Mouse (Mus musculus): ENCODE results near the gene Tmem186. TPM values are rescaled to one million over a fixed set of nuclear protein-coding genes. Genes with fewer than 3 reads are reported as not detected.

Gene Tmem186
- polyA plus RNA-seq, 1 experiment from 2014 or later = 13.8 TPM

GRCm38 (mm10) chr16:8658764-8659163 lies 21.3 kb upstream of the Tmem186 start:
- ATAC-seq (replicated peaks; ENCODE audit: low FRiP score, low read depth) = no peak
- DNase-seq (ENCODE audit: low spot score) = no peak
- WGBS = 89% methylated on average over 4 of the region's 4 CpGs
- no peak for TF ChIP-seq CTCF (IDR thresholded peaks at IDR 0.05; ENCODE audit: low read depth)
- H3K27ac ChIP-seq = no peak overlapping the region
- H3K9ac ChIP-seq (ENCODE audit: low read depth, low read length) = no peak overlapping the region
- H3K36me3 ChIP-seq (ENCODE audit: insufficient read depth, low read length) = peaks cover 36% of the 10 kb centered on the region
- H3K9me3 ChIP-seq (replicated peaks; ENCODE audit: low read length) = no peaks in the 10 kb centered on the region
- H3K4me2 ChIP-seq (ENCODE audit: low read length) = no peak overlapping the region
- no peaks in the 10 kb centered on the region for H3K27me3 ChIP-seq (ENCODE audit: insufficient read depth, low read length)
- H3K4me3 ChIP-seq (replicated peaks; ENCODE audit: low read depth, low read length) = no peak overlapping the region
- H3K4me1 ChIP-seq (replicated peaks; ENCODE audit: insufficient read depth, low read length) = no peaks in the 10 kb centered on the region

- peaks cover 36% of the 10 kb centered on the region for H3K36me3 ChIP-seq (ENCODE audit: insufficient read depth, low read length)
- no peak overlapping the region for H3K27ac ChIP-seq
- H3K9ac ChIP-seq (ENCODE audit: low read depth, low read length) = no peak overlapping the region
- H3K9me3 ChIP-seq (replicated peaks; ENCODE audit: low read length) = no peaks in the 10 kb centered on the region
- H3K4me2 ChIP-seq (ENCODE audit: low read length) = no peak overlapping the region
- H3K4me1 ChIP-seq (replicated peaks; ENCODE audit: insufficient read depth, low read length) = no peaks in the 10 kb centered on the region
- H3K27me3 ChIP-seq (ENCODE audit: insufficient read depth, low read length) = no peaks in the 10 kb centered on the region
- TF ChIP-seq CTCF (IDR thresholded peaks at IDR 0.05; ENCODE audit: low read depth) = no peak
- ATAC-seq (replicated peaks; ENCODE audit: low FRiP score, low read depth) (no peak), DNase-seq (ENCODE audit: low spot score) (no peak)
- WGBS = 79% methylated on average over 4 of the region's 4 CpGs
- H3K4me3 ChIP-seq (replicated peaks; ENCODE audit: low read depth, low read length) = no peak overlapping the region
These were observed 20.8 kb upstream of the Tmem186 start for GRCm38 (mm10) chr16:8658349-8658748.

- H3K4me1 ChIP-seq (replicated peaks; ENCODE audit: insufficient read depth, low read length) = no peaks in the 10 kb centered on the region
- ATAC-seq (replicated peaks; ENCODE audit: low FRiP score, low read depth) = no peak
- no peak overlapping the region for H3K9ac ChIP-seq (ENCODE audit: low read depth, low read length)
- no peak overlapping the region for H3K4me2 ChIP-seq (ENCODE audit: low read length)
- H3K27me3 ChIP-seq (ENCODE audit: insufficient read depth, low read length) = no peaks in the 10 kb centered on the region
- no peaks in the 10 kb centered on the region for H3K9me3 ChIP-seq (replicated peaks; ENCODE audit: low read length)
- no peak for TF ChIP-seq CTCF (IDR thresholded peaks at IDR 0.05; ENCODE audit: low read depth)
- H3K36me3 ChIP-seq (ENCODE audit: insufficient read depth, low read length) = peaks cover 31% of the 10 kb centered on the region
- H3K4me3 ChIP-seq (replicated peaks; ENCODE audit: low read depth, low read length) = no peak overlapping the region
- WGBS = 82% methylated on average over 2 of the region's 2 CpGs
- H3K27ac ChIP-seq = no peak overlapping the region
- DNase-seq (ENCODE audit: low spot score) = no peak
These were observed 18.7 kb upstream of the Tmem186 start for GRCm38 (mm10) chr16:8656256-8656655.

- no peak for ATAC-seq (replicated peaks; ENCODE audit: low FRiP score, low read depth)
- peaks cover 37% of the 10 kb centered on the region for H3K36me3 ChIP-seq (ENCODE audit: insufficient read depth, low read length)
- no peaks in the 10 kb centered on the region for H3K27me3 ChIP-seq (ENCODE audit: insufficient read depth, low read length)
- TF ChIP-seq CTCF (IDR thresholded peaks at IDR 0.05; ENCODE audit: low read depth) = 0 out of 2 replicates have a peak, but pooled peaks have one; percentile 2
- DNase-seq (ENCODE audit: low spot score) = no peak
- no peaks in the 10 kb centered on the region for H3K9me3 ChIP-seq (replicated peaks; ENCODE audit: low read length)
- no peak overlapping the region for H3K4me3 ChIP-seq (replicated peaks; ENCODE audit: low read depth, low read length)
- no peak overlapping the region for H3K4me2 ChIP-seq (ENCODE audit: low read length)
- no peaks in the 10 kb centered on the region for H3K4me1 ChIP-seq (replicated peaks; ENCODE audit: insufficient read depth, low read length)
- H3K27ac ChIP-seq = no peak overlapping the region
- 87% methylated on average over 9 of the region's 9 CpGs for WGBS
- no peak overlapping the region for H3K9ac ChIP-seq (ENCODE audit: low read depth, low read length)
These were observed 18.1 kb upstream of the Tmem186 start for GRCm38 (mm10) chr16:8655599-8655998.

GRCm38 (mm10) chr16:8655108-8655507 lies 17.6 kb upstream of the Tmem186 start:
- Histone ChIP-seq H3K4me2 (ENCODE audit: low read length) (no peak overlapping the region), H3K4me1 (replicated peaks; ENCODE audit: insufficient read depth, low read length) (no peaks in the 10 kb centered on the region), H3K27me3 (ENCODE audit: insufficient read depth, low read length) (no peaks in the 10 kb centered on the region), H3K27ac (no peak overlapping the region), H3K4me3 (replicated peaks; ENCODE audit: low read depth, low read length) (no peak overlapping the region), H3K9ac (ENCODE audit: low read depth, low read length) (no peak overlapping the region), H3K9me3 (replicated peaks; ENCODE audit: low read length) (no peaks in the 10 kb centered on the region), H3K36me3 (ENCODE audit: insufficient read depth, low read length) (peaks cover 40% of the 10 kb centered on the region)
- WGBS = 80% methylated on average over 6 of the region's 6 CpGs
- ATAC-seq (replicated peaks; ENCODE audit: low FRiP score, low read depth) (no peak), DNase-seq (ENCODE audit: low spot score) (no peak)
- TF ChIP-seq CTCF (IDR thresholded peaks at IDR 0.05; ENCODE audit: low read depth) = no peak

- 94% methylated on average over 3 of the region's 3 CpGs for WGBS
- Histone ChIP-seq H3K27me3 (ENCODE audit: insufficient read depth, low read length) (no peaks in the 10 kb centered on the region), H3K4me2 (ENCODE audit: low read length) (no peak overlapping the region), H3K4me3 (replicated peaks; ENCODE audit: low read depth, low read length) (no peak overlapping the region), H3K27ac (no peak overlapping the region), H3K9ac (ENCODE audit: low read depth, low read length) (no peak overlapping the region), H3K4me1 (replicated peaks; ENCODE audit: insufficient read depth, low read length) (no peaks in the 10 kb centered on the region), H3K9me3 (replicated peaks; ENCODE audit: low read length) (no peaks in the 10 kb centered on the region), H3K36me3 (ENCODE audit: insufficient read depth, low read length) (peaks cover 70% of the 10 kb centered on the region)
- DNase-seq (ENCODE audit: low spot score) (no peak), ATAC-seq (replicated peaks; ENCODE audit: low FRiP score, low read depth) (no peak)
- no peak for TF ChIP-seq CTCF (IDR thresholded peaks at IDR 0.05; ENCODE audit: low read depth)
These were observed 12.5 kb upstream of the Tmem186 start for GRCm38 (mm10) chr16:8650007-8650406.

- H3K27ac ChIP-seq = no peak overlapping the region
- DNase-seq (ENCODE audit: low spot score) (no peak), ATAC-seq (replicated peaks; ENCODE audit: low FRiP score, low read depth) (no peak)
- no peak overlapping the region for H3K4me2 ChIP-seq (ENCODE audit: low read length)
- no peak for TF ChIP-seq CTCF (IDR thresholded peaks at IDR 0.05; ENCODE audit: low read depth)
- no peaks in the 10 kb centered on the region for H3K27me3 ChIP-seq (ENCODE audit: insufficient read depth, low read length)
- peaks cover 71% of the 10 kb centered on the region for H3K36me3 ChIP-seq (ENCODE audit: insufficient read depth, low read length)
- WGBS = 83% methylated on average over 6 of the region's 6 CpGs
- no peak overlapping the region for H3K9ac ChIP-seq (ENCODE audit: low read depth, low read length)
- no peaks in the 10 kb centered on the region for H3K4me1 ChIP-seq (replicated peaks; ENCODE audit: insufficient read depth, low read length)
- no peaks in the 10 kb centered on the region for H3K9me3 ChIP-seq (replicated peaks; ENCODE audit: low read length)
- H3K4me3 ChIP-seq (replicated peaks; ENCODE audit: low read depth, low read length) = no peak overlapping the region
These were observed 8.0 kb upstream of the Tmem186 start for GRCm38 (mm10) chr16:8645546-8645945.

Measured in kidney, postnatal 0 days (tissue).